Mouse (Mus musculus) testis, adult 2 months (tissue): ENCODE data around the gene Ghsr. TPM values are rescaled to one million over a fixed set of nuclear protein-coding genes. Genes with fewer than 3 reads are reported as not detected.
A peak's percentile ranks its signal among the peaks of the same experiment; 100 is the strongest.

Source experiments
- H3K27ac ChIP-seq: fragments of 200-500 bp; 2 replicates; pipeline ENCODE4 v1.5.1; 2012; ENCODE audit warnings: low read depth, low read length; ENCODE audit not compliant: control insufficient read depth, insufficient read depth
- H3K27me3 ChIP-seq: fragments of 200-500 bp; 2 replicates; pipeline ENCODE4 v1.6.1; 2012; ENCODE audit warnings: mild to moderate bottlenecking, low read length, moderate library complexity; ENCODE audit not compliant: control insufficient read depth, insufficient read depth
- H3K36me3 ChIP-seq: fragments of 200-500 bp; 2 replicates; pipeline ENCODE4 v1.6.1; 2012; ENCODE audit warnings: mild to moderate bottlenecking, low read length; ENCODE audit not compliant: control insufficient read depth, insufficient read depth
- H3K4me1 ChIP-seq: fragments of 200-500 bp; 2 replicates; pipeline ENCODE4 v1.6.1; 2012; ENCODE audit warnings: low read length; ENCODE audit not compliant: control insufficient read depth, insufficient read depth
- H3K4me3 ChIP-seq: fragments of 200-500 bp; 2 replicates; pipeline ENCODE4 v1.5.1; 2012; ENCODE audit warnings: low read depth, mild to moderate bottlenecking, low read length, moderate library complexity, mixed read lengths; ENCODE audit not compliant: control insufficient read depth
- CTCF ChIP-seq: fragments of 200-500 bp; IDR thresholded peaks from 2 replicates; pipeline ENCODE4 v1.5.1; 2012; ENCODE audit warnings: low read depth, mild to moderate bottlenecking, inconsistent platforms, low read length, moderate library complexity; ENCODE audit not compliant: control insufficient read depth, insufficient read depth, insufficient replicate concordance
- POLR2A ChIP-seq: fragments of 200-500 bp; IDR thresholded peaks from 2 replicates; pipeline ENCODE4 v1.6.1; 2012; ENCODE audit warnings: low read depth, mild to moderate bottlenecking, inconsistent platforms, low read length, moderate library complexity; ENCODE audit not compliant: control insufficient read depth
- polyA plus RNA-seq: library from polyadenylated mRNA; depleted of rRNA; stranded (reverse); fragments of >200 nt; gene quantifications from 2 replicates; pipeline ENCODE4 v1.2.3, GENCODE M21; 2012

The Ghsr gene
- polyA plus RNA-seq, 1 experiment, result not detected

GRCm38 (mm10) chr3:27342462-27342861 lies 28.7 kb upstream of the Ghsr start:
- no peak overlapping the region for H3K4me3 ChIP-seq
- H3K27me3 ChIP-seq, result no peaks in the 10 kb centered on the region
- peaks cover 3% of the 10 kb centered on the region for H3K4me1 ChIP-seq
- TF ChIP-seq POLR2A (no peak), CTCF (no peak)
- H3K36me3 ChIP-seq, result no peaks in the 10 kb centered on the region
- H3K27ac ChIP-seq, result no peak overlapping the region

- H3K27ac ChIP-seq, result no peak overlapping the region
These were observed 25.6 kb upstream of the Ghsr start for GRCm38 (mm10) chr3:27345526-27345925.

GRCm38 (mm10) chr3:27348462-27348861 lies 22.7 kb upstream of the Ghsr start:
- no peak overlapping the region for H3K4me3 ChIP-seq
- no peaks in the 10 kb centered on the region for H3K27me3 ChIP-seq
- H3K4me1 ChIP-seq, result no peaks in the 10 kb centered on the region; the same call in 1 of the 2 replicates
- H3K27ac ChIP-seq, result no peak overlapping the region
- TF ChIP-seq CTCF (no peak), POLR2A (no peak)
- H3K36me3 ChIP-seq, result no peaks in the 10 kb centered on the region

More at GRCm38 (mm10) chr3:27345526-27345925, 25.6 kb upstream of the Ghsr start:
- Histone ChIP-seq H3K4me1 (peaks cover 3% of the 10 kb centered on the region), H3K4me3 (no peak overlapping the region), H3K36me3 (no peaks in the 10 kb centered on the region), H3K27me3 (no peaks in the 10 kb centered on the region)
- no peak for TF ChIP-seq POLR2A
- peak; percentile 79; the same call in 1 of the 2 replicates for TF ChIP-seq CTCF

GRCm38 (mm10) chr3:27351105-27351504 lies 20.0 kb upstream of the Ghsr start:
- TF ChIP-seq POLR2A (no peak), CTCF (no peak)
- Histone ChIP-seq H3K27me3 (no peaks in the 10 kb centered on the region), H3K4me1 (no peaks in the 10 kb centered on the region), H3K36me3 (no peaks in the 10 kb centered on the region), H3K4me3 (no peak overlapping the region), H3K27ac (no peak overlapping the region)

GRCm38 (mm10) chr3:27359100-27359720 lies 11.9 kb upstream of the Ghsr start:
- H3K27me3 ChIP-seq, result no peaks in the 10 kb centered on the region
- H3K4me3 ChIP-seq, result no peak overlapping the region
- no peaks in the 10 kb centered on the region for H3K4me1 ChIP-seq
- H3K36me3 ChIP-seq, result no peaks in the 10 kb centered on the region
- TF ChIP-seq CTCF (no peak), POLR2A (no peak)
- H3K27ac ChIP-seq, result no peak overlapping the region

GRCm38 (mm10) chr3:27370125-27370524 lies 1.0 kb upstream of the Ghsr start:
- no peaks in the 10 kb centered on the region for H3K36me3 ChIP-seq
- no peaks in the 10 kb centered on the region for H3K27me3 ChIP-seq
- TF ChIP-seq POLR2A, result no peak
- TF ChIP-seq CTCF, result no peak
- no peak overlapping the region for H3K4me3 ChIP-seq
- H3K27ac ChIP-seq, result no peak overlapping the region
- peaks cover 11% of the 10 kb centered on the region for H3K4me1 ChIP-seq

GRCm38 (mm10) chr3:27370582-27371275 lies 422 bp upstream of the Ghsr start:
- Histone ChIP-seq H3K4me3 (no peak overlapping the region), H3K27ac (no peak overlapping the region), H3K36me3 (no peaks in the 10 kb centered on the region), H3K27me3 (no peaks in the 10 kb centered on the region), H3K4me1 (peaks cover 11% of the 10 kb centered on the region)
- TF ChIP-seq CTCF (no peak), POLR2A (no peak)
